Mouse (Mus musculus): Measurements from ENCODE around the gene Maml3.

GRCm38 (mm10) chr3:51885920-51886319 is 219.0 kb downstream of the Maml3 start:
- TF ChIP-seq ZNF384 (IDR thresholded peaks at IDR 0.05; ENCODE audit: low read depth, low read length) (no peak), CHD2 (IDR thresholded peaks at IDR 0.05; ENCODE audit: low read depth, low read length) (no peak)

Data from ES-E14 (cell line).